Mouse (Mus musculus) left cerebral cortex, postnatal 25 days (tissue): Measurements from ENCODE around the gene Zfp414. TPM values are rescaled to one million over a fixed set of nuclear protein-coding genes. Genes with fewer than 3 reads are reported as not detected.

Source experiments
- DNase-seq, 2 experiments: peaks; one replicate each; pipeline ENCODE4 v3.0.0; 2022; ENCODE audit warnings: low spot score in 2 of 2, mixed read lengths in 1 of 2
- intact Hi-C: fragments of 180-260 bp; cut with DNase I; formaldehyde crosslinking; loops from one replicate; pipeline ENCODE4 v1.15.1; 2025
- total RNA-seq, 2 experiments: library from RNA; stranded (reverse); gene quantifications; 2 replicates each; pipeline ENCODE4 v1.2.3; 2021

Zfp414 gene
- total RNA-seq, 2 experiments from 2014 or later = 43.0 to 45.3 TPM

- intact Hi-C loops = no loop called here
- no peak for DNase-seq
These were observed 15.2 kb downstream of the Zfp414 start for GRCm38 (mm10) chr17:33644068-33644467.

- intact Hi-C loops = no loop called here
- no peak for DNase-seq
These were observed 16.2 kb downstream of the Zfp414 start for GRCm38 (mm10) chr17:33645073-33645472.

GRCm38 (mm10) chr17:33649781-33650475 lies 21.0 kb downstream of the Zfp414 start:
- intact Hi-C loops = no loop called here
- no peak for DNase-seq

- intact Hi-C loops = no loop called here
- no peak for DNase-seq
These were observed 37.9 kb downstream of the Zfp414 start for GRCm38 (mm10) chr17:33666813-33667212.

- no peak for DNase-seq
- intact Hi-C loops = no loop called here
These were observed 40.8 kb downstream of the Zfp414 start for GRCm38 (mm10) chr17:33669681-33670080.

- intact Hi-C loops = no loop called here
- DNase-seq = no peak
These were observed 44.9 kb downstream of the Zfp414 start for GRCm38 (mm10) chr17:33673837-33674236.

GRCm38 (mm10) chr17:33675452-33675851 lies 46.6 kb downstream of the Zfp414 start:
- DNase-seq = no peak
- intact Hi-C loops = no loop called here

GRCm38 (mm10) chr17:33676086-33676485 lies 47.2 kb downstream of the Zfp414 start:
- no peak for DNase-seq
- intact Hi-C loops = no loop called here

GRCm38 (mm10) chr17:33678771-33679170 lies 49.9 kb downstream of the Zfp414 start:
- no peak for DNase-seq
- intact Hi-C loops = no loop called here

Other genes starting within 250 kb of the Zfp414 start
- 10 to 100 TPM; 11.2 to 13.2 TPM for gene Zfp101, start 234.4 kb upstream of the Zfp414 start, total RNA-seq
- not detected for gene Actl9, start 196.2 kb upstream of the Zfp414 start, total RNA-seq
- 10 to 100 TPM; 30.4 to 32.0 TPM for gene Adamts10, start 104.9 kb upstream of the Zfp414 start, total RNA-seq
- gene Myo1f, start 73.4 kb upstream of the Zfp414 start, total RNA-seq = 1 to 10 TPM; 1.6 to 2.2 TPM
- gene Pram1, start 9.0 kb downstream of the Zfp414 start, total RNA-seq = not detected
- 100 to 1,000 TPM; 120 to 129 TPM for gene Hnrnpm, start 57.8 kb downstream of the Zfp414 start, total RNA-seq
- gene March2, start 89.6 kb downstream of the Zfp414 start, total RNA-seq = 10 to 100 TPM; 86.1 to 87.2 TPM
- gene Rab11b, start 131.4 kb downstream of the Zfp414 start, total RNA-seq = 100 to 1,000 TPM; 328 to 343 TPM
- gene Angptl4, start 152.7 kb downstream of the Zfp414 start, total RNA-seq = 1 to 10 TPM; 3.9 to 4.1 TPM
- gene Kank3, start 181.4 kb downstream of the Zfp414 start, total RNA-seq = 10 to 100 TPM; 37.0 to 39.7 TPM
- gene Rps28, start 195.5 kb downstream of the Zfp414 start, total RNA-seq = 100 to 1,000 TPM; 675 to 677 TPM
- 100 to 1,000 TPM; 196 to 205 TPM for gene Ndufa7, start 195.5 kb downstream of the Zfp414 start, total RNA-seq
- 10 to 100 TPM; 28.1 to 28.3 TPM for gene Cd320, start 214.0 kb downstream of the Zfp414 start, total RNA-seq
- gene Gm7029, start 244.7 kb downstream of the Zfp414 start, total RNA-seq = not detected